Mouse (Mus musculus): ENCODE data around the gene Zfp651. TPM values are rescaled to one million over a fixed set of nuclear protein-coding genes. Genes with fewer than 3 reads are reported as not detected.

The Zfp651 gene
- polyA plus RNA-seq, 1 experiment from 2014 or later = 13.7 TPM

DNA sequence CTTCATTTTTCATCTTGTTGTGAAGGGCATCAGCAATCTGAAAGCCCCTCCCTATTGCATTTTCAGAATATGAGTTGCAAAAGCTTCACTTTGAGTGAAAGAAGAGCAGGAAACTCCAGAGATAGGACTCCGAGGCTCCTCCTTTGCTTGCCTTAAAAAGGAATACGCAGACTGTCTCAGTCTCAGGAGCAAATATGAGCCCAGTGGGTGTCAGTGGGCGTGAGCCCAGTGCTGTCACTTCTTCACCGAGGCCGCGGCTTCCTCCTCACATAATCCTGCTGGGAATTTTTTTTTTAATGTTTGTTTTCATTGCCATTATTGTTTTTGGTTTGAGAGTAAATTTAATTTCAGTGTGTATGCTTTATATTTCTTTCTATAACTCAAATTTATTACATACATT, 18.6 kb upstream of the Zfp651 start:
- H3K4me3 ChIP-seq (ENCODE audit: low read depth, low read length) = no peak overlapping the region
- no peak for ATAC-seq (ENCODE audit: insufficient number of reproducible peaks, insufficient read depth, low FRiP score, low read depth)
- H3K27me3 ChIP-seq (ENCODE audit: control insufficient read depth, insufficient read depth, low read length) = no peaks in the 10 kb centered on the region
- H3K9me3 ChIP-seq (ENCODE audit: control insufficient read depth, low read depth, low read length) = no peaks in the 10 kb centered on the region
- H3K36me3 ChIP-seq (ENCODE audit: control insufficient read depth, insufficient read depth, low read length) = peaks cover 42% of the 10 kb centered on the region
- H3K4me1 ChIP-seq (ENCODE audit: control insufficient read depth, insufficient read depth, low read length) = no peaks in the 10 kb centered on the region
- H3K4me2 ChIP-seq (replicated peaks; ENCODE audit: low read depth, low read length) = no peak overlapping the region
- 89% methylated on average over 6 of the region's 6 CpGs for WGBS
- H3K27ac ChIP-seq (ENCODE audit: low read length) = no peak overlapping the region
- no peak overlapping the region for H3K9ac ChIP-seq (replicated peaks; ENCODE audit: low read depth, low read length)

- Histone ChIP-seq H3K9ac (replicated peaks; ENCODE audit: low read depth, low read length) (no peak overlapping the region), H3K4me3 (ENCODE audit: low read depth, low read length) (no peak overlapping the region), H3K9me3 (ENCODE audit: control insufficient read depth, low read depth, low read length) (no peaks in the 10 kb centered on the region), H3K36me3 (ENCODE audit: control insufficient read depth, insufficient read depth, low read length) (peaks cover 48% of the 10 kb centered on the region), H3K27ac (ENCODE audit: low read length) (no peak overlapping the region), H3K27me3 (ENCODE audit: control insufficient read depth, insufficient read depth, low read length) (no peaks in the 10 kb centered on the region), H3K4me2 (replicated peaks; ENCODE audit: low read depth, low read length) (no peak overlapping the region), H3K4me1 (ENCODE audit: control insufficient read depth, insufficient read depth, low read length) (no peaks in the 10 kb centered on the region)
- ATAC-seq (ENCODE audit: insufficient number of reproducible peaks, insufficient read depth, low FRiP score, low read depth) = no peak
- WGBS = 89% methylated on average over 3 of the region's 3 CpGs
Measured at GRCm38 (mm10) chr9:121741168-121741567, 18.0 kb upstream of the Zfp651 start.

DNA sequence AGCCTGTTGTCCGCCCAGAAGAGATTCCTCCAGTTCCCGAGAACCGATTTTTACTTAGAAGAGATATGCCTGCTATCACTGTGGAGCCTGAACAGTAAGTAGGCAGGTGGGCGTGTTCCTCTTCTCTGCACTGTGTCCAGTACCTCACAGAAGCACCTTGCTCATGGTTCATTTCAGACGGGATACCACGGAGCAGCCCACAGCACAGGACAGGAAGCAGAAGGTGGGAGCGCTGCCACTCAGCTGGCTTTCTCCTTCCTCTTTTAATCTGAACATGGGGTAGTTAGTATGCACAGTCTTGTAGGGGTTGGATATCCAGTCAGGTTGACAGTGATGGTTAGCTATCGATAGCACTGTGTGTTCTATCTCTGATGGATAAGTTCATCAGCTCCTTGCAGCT, 15.1 kb upstream of the Zfp651 start:
- WGBS = 90% methylated on average over 8 of the region's 8 CpGs
- no peak for ATAC-seq (ENCODE audit: insufficient number of reproducible peaks, insufficient read depth, low FRiP score, low read depth)
- H3K36me3 ChIP-seq (ENCODE audit: control insufficient read depth, insufficient read depth, low read length) = peaks cover 77% of the 10 kb centered on the region

GRCm38 (mm10) chr9:121752774-121753173, 6.4 kb upstream of the Zfp651 start:
- no peak for ATAC-seq (ENCODE audit: insufficient number of reproducible peaks, insufficient read depth, low FRiP score, low read depth)
- no peak overlapping the region for H3K4me2 ChIP-seq (replicated peaks; ENCODE audit: low read depth, low read length)
- H3K27me3 ChIP-seq (ENCODE audit: control insufficient read depth, insufficient read depth, low read length) = no peaks in the 10 kb centered on the region
- peaks cover 79% of the 10 kb centered on the region for H3K36me3 ChIP-seq (ENCODE audit: control insufficient read depth, insufficient read depth, low read length)
- H3K27ac ChIP-seq (ENCODE audit: low read length) = no peak overlapping the region
- no peaks in the 10 kb centered on the region for H3K9me3 ChIP-seq (ENCODE audit: control insufficient read depth, low read depth, low read length)
- H3K9ac ChIP-seq (replicated peaks; ENCODE audit: low read depth, low read length) = no peak overlapping the region
- peaks cover 2% of the 10 kb centered on the region; the same call in 1 of the 2 replicates for H3K4me1 ChIP-seq (ENCODE audit: control insufficient read depth, insufficient read depth, low read length)
- 95% methylated on average over 9 of the region's 9 CpGs for WGBS
- H3K4me3 ChIP-seq (ENCODE audit: low read depth, low read length) = no peak overlapping the region

More for the DNA sequence above, 15.1 kb upstream of the Zfp651 start:
- Histone ChIP-seq H3K9me3 (ENCODE audit: control insufficient read depth, low read depth, low read length) (no peaks in the 10 kb centered on the region), H3K27ac (ENCODE audit: low read length) (no peak overlapping the region), H3K4me3 (ENCODE audit: low read depth, low read length) (no peak overlapping the region), H3K4me1 (ENCODE audit: control insufficient read depth, insufficient read depth, low read length) (no peaks in the 10 kb centered on the region), H3K9ac (replicated peaks; ENCODE audit: low read depth, low read length) (no peak overlapping the region), H3K4me2 (replicated peaks; ENCODE audit: low read depth, low read length) (no peak overlapping the region), H3K27me3 (ENCODE audit: control insufficient read depth, insufficient read depth, low read length) (no peaks in the 10 kb centered on the region)

- no peak overlapping the region for H3K4me3 ChIP-seq (ENCODE audit: low read depth, low read length)
- peaks cover 15% of the 10 kb centered on the region; the same call in 1 of the 2 replicates for H3K4me1 ChIP-seq (ENCODE audit: control insufficient read depth, insufficient read depth, low read length)
- no peaks in the 10 kb centered on the region for H3K27me3 ChIP-seq (ENCODE audit: control insufficient read depth, insufficient read depth, low read length)
- WGBS = 92% methylated on average over 3 of the region's 3 CpGs
- no peak overlapping the region for H3K4me2 ChIP-seq (replicated peaks; ENCODE audit: low read depth, low read length)
- no peak for ATAC-seq (ENCODE audit: insufficient number of reproducible peaks, insufficient read depth, low FRiP score, low read depth)
- no peak overlapping the region for H3K27ac ChIP-seq (ENCODE audit: low read length)
- H3K9ac ChIP-seq (replicated peaks; ENCODE audit: low read depth, low read length) = no peak overlapping the region
- H3K9me3 ChIP-seq (ENCODE audit: control insufficient read depth, low read depth, low read length) = no peaks in the 10 kb centered on the region
- H3K36me3 ChIP-seq (ENCODE audit: control insufficient read depth, insufficient read depth, low read length) = peaks cover 61% of the 10 kb centered on the region
Measured at GRCm38 (mm10) chr9:121754624-121755023, 4.5 kb upstream of the Zfp651 start.

DNA sequence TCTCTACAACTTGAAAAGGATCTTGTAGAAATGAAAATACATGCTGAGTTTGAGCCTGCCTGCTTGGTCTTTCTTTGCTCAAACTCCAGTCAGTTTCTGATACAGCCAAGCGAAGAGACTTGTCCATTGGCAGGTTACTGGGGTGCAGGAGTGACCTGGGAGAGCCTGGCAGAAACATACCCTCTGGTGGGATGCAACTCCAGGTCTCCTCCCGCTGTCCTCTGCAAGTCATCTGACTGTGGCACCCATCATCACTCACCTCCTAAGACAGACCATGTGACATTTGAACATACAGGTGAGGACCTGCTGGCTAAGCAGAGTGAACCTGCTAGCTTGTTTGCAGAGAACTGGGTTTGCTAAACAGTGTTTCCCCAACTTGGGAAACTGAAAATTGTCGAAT, 2.3 kb upstream of the Zfp651 start:
- no peak for ATAC-seq (ENCODE audit: insufficient number of reproducible peaks, insufficient read depth, low FRiP score, low read depth)
- H3K4me2 ChIP-seq (replicated peaks; ENCODE audit: low read depth, low read length) = no peak overlapping the region
- no peaks in the 10 kb centered on the region for H3K9me3 ChIP-seq (ENCODE audit: control insufficient read depth, low read depth, low read length)
- no peak overlapping the region for H3K4me3 ChIP-seq (ENCODE audit: low read depth, low read length)
- peaks cover 30% of the 10 kb centered on the region for H3K4me1 ChIP-seq (ENCODE audit: control insufficient read depth, insufficient read depth, low read length)
- no peaks in the 10 kb centered on the region for H3K27me3 ChIP-seq (ENCODE audit: control insufficient read depth, insufficient read depth, low read length)
- no peak overlapping the region for H3K9ac ChIP-seq (replicated peaks; ENCODE audit: low read depth, low read length)
- H3K27ac ChIP-seq (ENCODE audit: low read length) = no peak overlapping the region
- peaks cover 41% of the 10 kb centered on the region for H3K36me3 ChIP-seq (ENCODE audit: control insufficient read depth, insufficient read depth, low read length)
- WGBS = 84% methylated on average over 3 of the region's 3 CpGs

DNA sequence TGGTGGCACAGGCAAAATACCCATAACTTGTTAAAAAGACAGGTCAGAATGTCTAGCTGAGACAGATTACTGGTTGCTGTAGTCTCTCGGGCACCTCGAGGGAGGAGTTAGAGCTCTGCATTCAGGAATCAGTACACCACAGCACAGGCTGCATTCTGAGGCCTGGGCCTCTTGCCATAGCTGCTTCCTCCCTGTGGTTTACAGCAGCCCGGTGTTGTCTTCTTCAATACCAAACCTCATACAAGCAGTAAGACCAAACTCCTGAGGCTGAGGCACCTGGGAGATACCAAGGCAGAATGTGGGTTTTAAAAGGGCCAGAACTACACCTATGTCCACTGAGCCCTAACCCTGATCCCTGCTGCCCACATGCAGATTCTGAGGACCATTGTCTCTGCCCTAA, 1.7 kb upstream of the Zfp651 start:
- H3K27me3 ChIP-seq (ENCODE audit: control insufficient read depth, insufficient read depth, low read length) = no peaks in the 10 kb centered on the region
- H3K4me3 ChIP-seq (ENCODE audit: low read depth, low read length) = no peak overlapping the region
- H3K27ac ChIP-seq (ENCODE audit: low read length) = no peak overlapping the region

GRCm38 (mm10) chr9:121757835-121758814, 1.0 kb upstream of the Zfp651 start:
- 46% methylated on average over 10 of the region's 10 CpGs for WGBS
- H3K4me1 ChIP-seq (ENCODE audit: control insufficient read depth, insufficient read depth, low read length) = peaks cover 31% of the 10 kb centered on the region
- peaks cover 34% of the 10 kb centered on the region for H3K36me3 ChIP-seq (ENCODE audit: control insufficient read depth, insufficient read depth, low read length)
- H3K27me3 ChIP-seq (ENCODE audit: control insufficient read depth, insufficient read depth, low read length) = no peaks in the 10 kb centered on the region
- no peak overlapping the region for H3K9ac ChIP-seq (replicated peaks; ENCODE audit: low read depth, low read length)
- ATAC-seq (ENCODE audit: insufficient number of reproducible peaks, insufficient read depth, low FRiP score, low read depth) = no peak
- H3K4me3 ChIP-seq (ENCODE audit: low read depth, low read length) = peak overlapping the region; percentile 87
- H3K4me2 ChIP-seq (replicated peaks; ENCODE audit: low read depth, low read length) = peak overlapping the region; percentile 91
- no peaks in the 10 kb centered on the region for H3K9me3 ChIP-seq (ENCODE audit: control insufficient read depth, low read depth, low read length)
- 0 out of 2 replicates have a peak overlapping the region, but pooled peaks have one; percentile 33 for H3K27ac ChIP-seq (ENCODE audit: low read length)

More for the DNA sequence above, 1.7 kb upstream of the Zfp651 start:
- Histone ChIP-seq H3K4me1 (ENCODE audit: control insufficient read depth, insufficient read depth, low read length) (peaks cover 31% of the 10 kb centered on the region), H3K9ac (replicated peaks; ENCODE audit: low read depth, low read length) (no peak overlapping the region), H3K36me3 (ENCODE audit: control insufficient read depth, insufficient read depth, low read length) (peaks cover 34% of the 10 kb centered on the region), H3K9me3 (ENCODE audit: control insufficient read depth, low read depth, low read length) (no peaks in the 10 kb centered on the region), H3K4me2 (replicated peaks; ENCODE audit: low read depth, low read length) (no peak overlapping the region)
- ATAC-seq (ENCODE audit: insufficient number of reproducible peaks, insufficient read depth, low FRiP score, low read depth) = no peak
- WGBS = 60% methylated on average over 3 of the region's 3 CpGs

All from stomach, embryonic 14.5 days (tissue).